Mouse (Mus musculus) kidney, adult 2 months (tissue): ENCODE measurements at regions not wholly inside any gene's neighbourhood (a gene's known extent, or its start where the extent isn't known, plus 50 kb on each side); places are given as distances from the start of the nearest gene placed in this dataset.

Experiments
- CTCF ChIP-seq: fragments of 200-500 bp; conservative IDR thresholded peaks from 2 replicates; pipeline ENCODE4 v1.5.1; 2011; ENCODE audit warnings: low read depth, mild to moderate bottlenecking, control low read depth, low read length, moderate library complexity, mixed read lengths; ENCODE audit not compliant: insufficient read depth, insufficient read length
- POLR2A ChIP-seq: fragments of 200-500 bp; IDR thresholded peaks from one replicate; pipeline ENCODE4 v1.6.1; 2011; ENCODE audit warnings: low read depth, low read length, control low read depth

DNA sequence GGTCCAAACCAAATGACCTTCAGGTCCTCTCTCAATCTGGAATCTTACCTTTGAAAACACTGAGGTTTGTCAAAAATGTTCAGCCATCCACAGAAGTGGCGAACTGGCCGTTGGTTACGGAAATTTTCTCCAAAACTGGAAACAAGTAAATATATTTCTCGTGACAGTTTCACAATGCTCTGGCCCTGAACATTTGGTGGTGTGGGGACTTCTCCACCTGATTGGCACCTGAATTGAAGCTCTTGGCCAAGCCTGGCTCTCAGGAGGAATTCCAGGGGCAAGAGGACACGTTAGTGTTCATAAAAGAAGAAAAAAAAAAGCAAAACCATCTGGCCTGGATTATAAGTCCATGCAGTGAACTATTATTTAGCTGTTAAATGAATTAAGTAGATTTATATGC lies 98.3 kb upstream of the Dlg1 start:
- TF ChIP-seq POLR2A (no peak), CTCF (no peak)
